Mouse (Mus musculus) lung, postnatal 0 days (tissue): ENCODE results near the gene Fbxw10.

ENCODE experiments used
- CTCF ChIP-seq: IDR thresholded peaks from 2 replicates; pipeline ENCODE4 v1.5.1; 2016; ENCODE audit warnings: antibody characterized with exemption, mild to moderate bottlenecking
- EP300 ChIP-seq: IDR thresholded peaks from 2 replicates; pipeline ENCODE4 v1.6.1; 2016; ENCODE audit warnings: antibody characterized with exemption, mild to moderate bottlenecking, control low read depth

DNA sequence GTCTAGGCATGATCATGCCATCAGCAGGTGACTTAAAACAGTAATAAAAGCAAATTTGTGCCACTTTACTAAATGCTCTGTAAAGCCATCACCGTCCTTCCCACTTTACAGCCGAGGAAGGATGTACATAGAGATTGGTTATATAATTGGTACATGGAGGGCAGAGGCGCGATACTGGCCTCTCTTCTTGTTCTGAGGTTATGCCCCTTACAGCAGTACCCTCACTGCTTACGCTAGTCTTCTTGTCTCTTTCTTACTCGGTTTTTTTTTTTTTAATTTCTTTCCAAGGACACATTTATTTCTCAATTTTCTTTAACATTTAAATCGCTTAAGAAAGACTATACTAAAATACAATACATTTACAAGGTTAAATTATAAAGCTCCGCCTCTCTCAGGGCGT, 31.9 kb downstream of the Fbxw10 start:
- no peak for TF ChIP-seq CTCF
- TF ChIP-seq EP300: no peak
